Mouse (Mus musculus) spleen, embryonic (tissue): ENCODE data around the gene Med17.

ENCODE experiments used
- CTCF ChIA-PET: fragments of 350-600 bp; sonication (Branson Sonifier 250); formaldehyde crosslinking; loops from one replicate; lab custom pipeline; 2022; lab: Charles Lee

Gene Med17

DNA sequence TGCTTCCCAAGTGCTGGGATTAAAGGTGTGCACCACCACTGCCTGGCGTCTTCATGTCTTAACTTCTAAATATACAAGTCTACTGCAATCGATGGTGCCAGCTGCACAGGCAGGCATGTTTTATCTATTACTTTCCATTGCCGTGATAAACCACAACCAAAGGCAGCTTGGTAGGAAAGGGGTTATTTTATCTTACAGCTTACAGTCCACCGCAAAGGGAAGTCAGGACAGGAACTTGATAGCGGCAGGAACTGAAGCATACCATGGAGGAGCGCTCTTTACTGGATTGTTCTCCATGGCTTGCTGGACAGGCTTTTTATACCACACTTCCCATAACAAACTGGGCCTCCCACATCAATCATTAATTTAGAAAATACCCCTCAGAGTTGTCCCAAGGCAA, 9.5 kb upstream of the Med17 start:
- CTCF ChIA-PET: no interaction called here

DNA sequence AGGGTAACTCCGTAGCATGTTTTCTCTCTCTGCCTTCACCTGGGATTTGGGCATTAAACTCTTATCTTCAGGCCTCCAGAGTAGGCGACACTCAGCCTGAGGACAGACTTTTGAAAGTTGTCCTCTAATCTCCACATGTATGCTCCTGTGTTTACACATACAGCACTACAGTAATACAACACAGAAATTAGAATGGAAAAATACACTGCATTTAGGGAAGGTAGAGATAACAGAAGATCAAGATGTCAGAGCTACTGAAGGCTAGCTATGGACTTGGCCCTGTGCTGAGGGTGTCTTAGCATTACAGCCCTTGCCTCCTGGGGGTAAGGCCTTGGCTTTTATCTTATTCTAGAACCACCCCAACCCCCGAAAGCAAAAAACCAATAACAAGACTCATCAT, 8.7 kb upstream of the Med17 start:
- CTCF ChIA-PET: no interaction called here

DNA sequence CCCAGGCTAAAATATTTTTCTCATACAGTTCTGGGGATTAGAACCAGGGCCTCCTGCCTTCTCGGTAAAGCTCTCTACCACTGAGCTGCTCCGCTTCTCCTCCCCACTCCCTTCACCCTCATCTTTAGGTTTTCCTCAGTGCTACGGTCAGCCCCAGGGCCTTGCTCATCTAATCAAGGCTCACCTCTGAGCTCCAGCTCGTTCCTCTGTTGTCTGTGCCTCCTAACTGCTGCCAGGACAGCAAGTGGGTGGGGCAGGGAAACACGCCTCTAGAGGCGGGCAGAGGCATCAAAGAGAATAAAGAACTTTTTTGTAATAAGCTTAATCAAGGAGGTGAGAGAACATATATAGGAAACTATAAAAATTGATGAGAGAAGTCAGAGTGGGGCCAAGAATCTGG, 8.1 kb upstream of the Med17 start:
- CTCF ChIA-PET: no interaction called here

DNA sequence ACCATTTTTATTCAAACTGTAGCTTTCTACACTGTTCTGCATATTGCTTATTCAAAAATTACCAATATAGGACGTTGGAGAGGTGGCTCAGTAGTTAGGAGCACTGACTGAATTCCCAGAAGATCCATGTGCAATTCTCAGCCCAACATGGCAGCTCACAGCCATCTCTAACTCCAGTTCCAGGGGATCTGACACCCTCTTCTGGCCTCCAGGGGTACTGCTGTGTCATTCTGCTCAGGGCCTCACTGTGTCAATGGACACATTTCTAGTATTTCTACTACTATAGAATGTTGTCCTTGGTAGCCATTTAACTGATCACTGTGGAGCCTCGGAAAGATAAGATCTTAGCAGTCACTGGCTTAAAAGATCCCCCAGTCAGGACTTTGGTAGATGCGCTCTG, 5.7 kb upstream of the Med17 start:
- CTCF ChIA-PET: no interaction called here

DNA sequence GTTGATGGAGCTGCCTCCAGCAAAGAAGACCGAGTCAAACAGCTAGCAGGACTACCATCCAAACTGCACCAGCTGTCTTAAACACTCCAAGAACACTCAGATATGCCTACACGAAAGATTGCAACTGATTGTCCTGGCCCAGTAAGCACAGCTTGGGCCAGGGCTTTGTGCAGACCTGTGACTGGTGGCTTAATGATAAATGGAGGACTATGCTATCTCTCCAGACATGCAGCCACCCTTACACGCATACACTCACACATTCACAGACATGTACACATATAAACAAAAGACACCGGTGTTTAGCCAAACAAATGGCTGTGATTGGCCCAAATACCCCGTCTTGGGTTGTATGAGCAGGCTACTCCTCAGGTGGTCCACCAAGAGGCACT, 754 bp upstream of the Med17 start:
- CTCF ChIA-PET: no interaction called here

DNA sequence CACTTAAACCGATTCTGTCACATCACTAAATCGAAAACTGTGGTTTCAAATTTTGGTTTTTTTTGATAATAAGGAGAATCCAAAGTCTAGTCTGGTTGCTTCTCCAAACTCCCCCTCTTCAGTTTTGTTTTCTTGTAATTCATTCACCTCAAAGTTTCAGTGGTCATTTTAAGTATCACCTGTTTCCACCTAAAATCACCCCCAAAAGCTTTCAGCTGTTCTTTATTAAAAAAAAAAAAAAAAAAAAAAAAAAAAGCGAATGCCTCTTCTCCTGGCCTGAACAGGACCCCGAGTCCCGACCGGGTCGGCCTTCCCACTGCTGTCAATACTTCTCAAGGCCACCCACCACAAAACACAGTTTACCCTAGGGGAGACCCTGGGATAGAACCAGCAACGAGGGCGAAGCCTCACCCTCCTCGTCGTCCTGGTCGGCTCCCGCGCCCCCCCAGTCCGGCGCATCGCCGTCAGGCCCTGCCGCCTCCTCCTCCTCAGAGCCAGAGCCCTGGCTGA, 537 bp downstream of the Med17 start:
- CTCF ChIA-PET: interaction anchor here (0.6 to 0.7 kb wide), 2 partner anchors 28 to 368 kb away, joined by 4 read pairs; partner anchors contain the start of gene 4931406C07Rik

DNA sequence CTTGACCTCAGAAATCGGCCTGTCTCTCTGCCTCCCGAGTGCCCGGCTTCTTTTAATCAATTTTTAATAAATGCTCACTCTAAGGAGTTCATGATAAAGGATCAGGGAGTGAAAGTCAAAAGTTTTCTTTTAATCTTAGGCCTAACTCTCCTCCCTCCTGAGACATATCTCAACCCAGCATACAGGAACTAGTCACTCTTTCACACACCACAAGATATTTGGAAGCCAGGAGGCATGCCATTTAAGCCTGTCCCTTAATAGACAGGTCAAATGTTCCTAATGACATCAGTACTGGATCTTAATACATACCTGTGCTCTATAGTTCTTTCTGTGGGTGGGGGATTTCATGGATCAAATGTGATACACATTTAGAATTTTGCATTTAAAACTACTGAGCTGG, 1.4 kb downstream of the Med17 start:
- CTCF ChIA-PET: no interaction called here

DNA sequence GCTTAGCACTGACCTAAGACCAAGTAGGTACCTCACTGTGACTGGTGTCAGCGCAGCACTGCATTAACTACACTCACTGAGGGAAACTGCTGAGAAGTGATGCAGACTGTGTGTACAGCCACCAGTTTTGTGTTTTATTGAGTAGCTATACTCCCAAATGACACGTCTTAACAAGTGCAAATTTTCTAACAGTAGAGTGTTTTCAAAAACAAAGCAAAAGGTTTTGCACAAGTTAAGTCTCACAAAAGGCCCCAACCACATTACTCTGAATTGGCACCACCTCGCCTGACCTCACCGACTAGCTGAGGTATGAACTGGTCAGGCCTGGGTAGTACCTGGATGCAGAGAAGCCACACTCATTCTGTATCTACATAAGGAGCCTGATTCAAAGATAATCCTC, 2.9 kb downstream of the Med17 start:
- CTCF ChIA-PET: no interaction called here

DNA sequence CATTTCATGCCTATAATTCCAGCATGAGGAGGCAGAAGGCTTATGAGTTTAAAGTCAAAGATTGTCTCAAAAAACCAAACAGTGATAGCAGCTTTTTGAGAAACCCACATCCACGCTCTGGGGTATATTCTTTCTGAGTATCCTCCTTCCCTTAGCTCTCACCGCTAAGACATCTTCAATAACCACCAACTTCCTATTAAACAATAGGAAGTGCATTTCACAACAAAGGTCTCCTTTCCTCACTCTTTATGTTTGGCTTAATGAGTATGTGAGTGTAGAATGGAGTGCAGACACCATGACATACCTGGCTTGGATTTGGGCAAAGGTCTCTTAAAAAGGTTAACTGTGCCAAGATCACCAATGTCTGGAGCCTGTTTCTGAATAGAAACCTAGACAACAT, 5.8 kb downstream of the Med17 start:
- CTCF ChIA-PET: no interaction called here

DNA sequence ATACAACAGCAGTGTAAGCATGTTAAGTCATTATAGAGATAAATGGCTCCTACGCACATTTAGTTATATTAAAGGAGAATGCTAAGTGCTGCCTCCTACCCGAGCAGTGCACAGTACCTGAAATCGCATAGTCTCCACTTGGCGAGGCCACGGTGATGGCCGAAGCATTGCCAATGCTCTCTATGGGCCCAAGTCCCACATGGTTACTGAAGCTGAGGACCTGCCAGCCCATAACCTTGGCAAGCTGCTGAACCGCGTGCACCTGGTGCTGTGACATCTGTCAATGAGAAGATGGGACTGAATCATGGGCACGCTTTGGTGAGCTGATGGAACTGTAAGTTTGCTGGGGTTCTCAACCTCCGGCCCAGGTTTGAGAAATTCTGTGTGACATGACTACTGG, 16.2 kb downstream of the Med17 start:
- CTCF ChIA-PET: no interaction called here

DNA sequence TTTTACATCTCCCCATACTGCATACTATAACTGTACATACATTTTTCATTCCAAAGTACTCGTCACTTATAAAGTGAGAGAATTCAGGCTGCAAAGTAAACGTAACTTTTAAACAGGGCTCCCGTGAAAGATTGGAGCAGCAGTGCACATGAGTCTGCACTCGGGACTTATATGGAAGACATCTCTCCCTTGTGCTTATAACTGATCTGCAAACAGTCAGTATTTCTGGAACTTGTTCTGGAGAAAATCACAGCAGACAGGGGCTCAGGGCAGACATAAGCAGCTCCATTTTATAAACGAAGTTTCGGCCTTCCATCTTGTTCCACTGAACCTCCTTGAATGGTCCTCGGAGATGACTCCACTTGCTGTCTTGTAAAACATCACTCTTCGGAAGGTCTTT, 17.8 kb downstream of the Med17 start:
- CTCF ChIA-PET: no interaction called here

DNA sequence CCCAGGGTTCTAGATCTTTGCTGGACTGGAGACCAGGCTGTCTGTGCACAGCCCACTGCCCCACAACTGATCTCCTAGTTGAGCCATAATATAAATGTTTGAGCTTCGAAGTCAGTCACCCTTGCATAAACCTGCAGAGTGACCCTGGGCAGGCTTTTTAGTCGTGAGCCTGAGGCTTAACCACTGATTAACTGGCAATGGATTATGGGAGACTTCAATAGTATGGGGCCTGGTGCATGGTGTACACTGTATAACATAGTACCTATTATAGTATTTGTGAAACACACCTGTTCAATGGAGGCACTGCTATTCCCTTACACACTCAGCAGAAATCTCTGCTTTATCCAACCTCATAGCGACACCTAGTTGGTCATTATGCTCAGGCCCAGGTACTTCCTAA, 23.5 kb downstream of the Med17 start:
- CTCF ChIA-PET: no interaction called here

DNA sequence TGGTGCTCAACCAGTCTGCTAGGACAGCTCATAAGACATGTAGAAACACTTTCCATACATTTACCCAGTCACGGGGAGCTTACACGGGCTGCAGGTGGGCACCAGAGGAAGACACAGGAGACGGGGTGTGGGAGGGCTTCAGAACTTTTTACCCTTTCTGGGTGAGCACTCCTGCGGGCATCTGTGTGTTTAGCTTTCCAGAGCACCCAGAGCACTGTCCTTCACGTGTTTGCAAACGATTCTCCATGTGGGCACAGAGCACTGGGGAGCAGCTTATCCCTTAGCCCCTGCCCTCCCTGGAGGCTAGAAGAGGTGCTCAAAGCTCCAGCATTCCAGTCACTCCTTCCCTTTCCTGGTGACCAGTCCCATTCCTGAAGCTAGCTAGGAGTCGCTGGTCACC, 25.2 kb downstream of the Med17 start:
- CTCF ChIA-PET: no interaction called here

DNA sequence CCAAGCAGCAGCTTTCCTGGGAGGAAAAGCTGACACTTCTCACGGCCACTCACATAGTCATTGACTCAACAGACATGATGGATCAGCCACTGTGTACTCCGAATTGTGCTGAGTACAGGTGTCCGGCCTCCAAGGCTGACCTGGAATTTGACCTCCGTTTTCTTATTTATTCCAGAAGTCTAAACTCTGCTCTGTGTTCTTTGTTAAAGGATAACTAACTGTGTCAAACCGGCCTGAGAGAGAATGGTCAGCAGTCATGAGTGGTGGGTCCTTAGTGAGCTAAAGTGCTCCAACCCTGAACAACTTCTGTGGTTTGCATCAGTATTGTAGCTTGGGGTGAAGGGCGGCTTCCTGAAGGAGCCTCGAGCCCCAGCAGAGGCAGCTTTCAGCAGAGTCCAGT, 27.5 kb downstream of the Med17 start:
- CTCF ChIA-PET: no interaction called here

DNA sequence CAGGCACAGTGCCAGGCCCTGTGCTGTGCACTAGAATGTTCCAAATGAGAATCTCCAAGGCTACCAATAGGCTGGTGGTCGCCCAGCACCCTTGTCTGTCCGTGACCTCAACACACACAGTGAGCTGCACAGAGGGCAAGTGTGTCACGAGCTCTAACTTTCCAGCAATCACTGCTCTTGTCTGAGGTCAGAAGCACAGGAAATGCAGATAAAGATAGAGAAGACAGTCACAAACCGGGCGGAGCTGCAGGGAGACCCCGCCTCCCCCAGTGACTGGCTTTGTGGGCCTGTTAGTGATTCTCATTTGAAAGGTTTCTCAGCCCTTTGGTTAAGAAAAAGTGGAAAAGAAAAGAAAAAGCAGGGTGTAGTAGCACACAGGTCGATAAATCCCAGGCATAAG, 29.4 kb downstream of the Med17 start:
- CTCF ChIA-PET: no interaction called here

DNA sequence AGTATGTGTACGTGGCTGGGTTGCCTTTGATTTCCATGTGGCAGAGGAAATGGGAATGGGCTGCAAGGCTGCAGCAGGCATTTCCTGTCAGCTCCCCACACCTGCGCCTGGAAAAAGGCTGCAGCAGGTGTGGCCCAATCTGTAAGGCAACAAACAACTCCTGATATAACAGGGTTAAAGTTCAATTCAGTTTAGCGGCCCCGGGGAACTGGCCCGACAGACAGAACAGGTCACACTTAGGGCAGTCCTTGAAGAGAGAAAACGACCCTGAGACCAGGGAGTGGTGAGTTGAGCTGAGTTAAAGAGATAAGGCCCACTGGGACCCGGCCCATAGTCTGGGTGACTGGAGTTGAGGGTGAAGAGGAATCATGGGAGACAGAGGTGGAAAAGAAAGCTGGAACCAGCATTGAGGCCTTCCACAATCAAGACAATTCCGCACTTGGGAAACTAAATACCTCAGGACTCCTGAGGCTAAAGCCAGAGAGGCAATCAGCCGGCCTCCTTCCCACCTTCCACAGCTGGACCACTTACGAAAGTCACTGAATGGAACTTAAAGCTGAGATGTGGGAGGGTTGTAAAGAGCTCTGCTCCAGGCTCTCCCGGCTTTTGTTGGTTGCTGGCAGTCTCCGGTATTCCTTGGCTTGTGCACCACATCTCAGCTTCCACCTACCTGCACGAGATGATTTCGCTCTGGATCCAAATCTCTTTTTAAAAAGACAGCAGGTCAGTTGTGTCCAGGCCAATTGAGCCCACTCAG, 34.2 kb downstream of the Med17 start:
- CTCF ChIA-PET: no interaction called here

DNA sequence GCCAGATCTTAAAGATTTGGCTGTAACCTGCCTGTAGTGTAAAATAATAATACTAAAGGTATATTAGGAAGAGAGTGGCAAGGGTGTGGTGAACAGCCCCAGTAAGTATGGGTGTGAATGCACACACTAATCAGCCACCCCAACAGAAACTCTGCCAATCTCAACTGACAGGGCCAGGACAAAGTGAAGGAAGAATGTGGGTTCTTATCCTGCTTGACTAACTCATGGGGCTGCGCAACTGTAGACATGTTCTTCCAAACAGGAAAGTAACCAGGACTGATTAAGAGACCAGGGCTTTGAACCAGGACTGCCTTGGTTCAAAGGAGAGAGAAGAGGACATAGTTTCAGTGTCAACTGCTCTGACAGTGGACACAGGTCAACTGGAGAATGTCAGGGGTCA, 37.6 kb downstream of the Med17 start:
- CTCF ChIA-PET: no interaction called here

DNA sequence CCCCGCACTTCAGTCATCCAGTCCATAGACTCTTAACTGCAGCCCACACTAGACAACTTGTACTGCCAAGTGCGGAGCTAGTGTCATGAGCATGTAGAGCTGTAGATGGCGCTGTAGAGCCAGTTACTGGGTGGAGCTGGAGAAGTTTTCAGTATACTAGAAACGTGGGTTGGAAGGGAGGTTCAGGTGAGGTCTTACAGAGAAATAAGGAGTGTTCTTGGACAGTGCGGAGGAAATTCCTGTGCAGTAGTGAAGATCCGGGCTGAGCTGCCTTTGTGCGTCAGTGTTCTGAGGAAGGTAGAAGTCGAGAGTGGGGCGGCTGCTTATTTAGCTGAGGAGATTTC, 38.2 kb downstream of the Med17 start:
- CTCF ChIA-PET: no interaction called here

DNA sequence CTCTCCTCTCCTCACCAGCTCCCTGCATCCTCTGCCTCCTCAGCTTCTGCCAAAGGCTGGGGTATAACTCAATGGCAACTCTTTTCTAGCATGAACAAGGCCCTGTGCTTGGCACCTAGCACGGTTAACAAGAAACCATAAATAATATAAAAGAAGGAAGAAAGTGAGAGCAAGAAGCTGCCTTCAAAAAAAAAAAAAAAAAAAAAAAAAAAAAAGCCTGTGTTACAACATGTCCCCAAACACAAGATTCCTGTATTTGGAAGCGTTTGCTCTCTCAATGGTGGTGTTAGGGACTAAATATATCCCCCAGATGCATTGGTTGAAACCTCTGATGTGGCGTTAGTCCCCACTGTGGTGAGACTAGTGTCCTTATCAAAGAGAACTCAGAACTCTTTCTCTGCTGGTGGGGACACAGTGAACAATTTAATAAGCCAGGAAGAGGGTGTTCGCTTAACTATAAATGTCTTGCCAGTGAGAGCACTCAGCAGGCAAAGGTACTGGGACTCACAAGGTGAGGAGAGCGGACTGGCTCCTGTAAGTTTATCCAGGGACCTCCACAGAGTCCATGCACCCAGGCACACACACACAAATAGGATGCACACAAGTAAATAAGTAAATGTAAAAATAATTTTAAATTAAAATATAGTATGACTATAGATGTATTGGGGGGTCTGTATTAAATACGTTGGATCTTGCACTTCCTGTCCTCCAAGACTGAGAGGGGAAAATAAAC, 38.7 kb downstream of the Med17 start:
- CTCF ChIA-PET: interaction anchor here (0.6 kb wide), 1 partner anchor 264 kb away, joined by 4 read pairs; no protein-coding TSS in a partner anchor

DNA sequence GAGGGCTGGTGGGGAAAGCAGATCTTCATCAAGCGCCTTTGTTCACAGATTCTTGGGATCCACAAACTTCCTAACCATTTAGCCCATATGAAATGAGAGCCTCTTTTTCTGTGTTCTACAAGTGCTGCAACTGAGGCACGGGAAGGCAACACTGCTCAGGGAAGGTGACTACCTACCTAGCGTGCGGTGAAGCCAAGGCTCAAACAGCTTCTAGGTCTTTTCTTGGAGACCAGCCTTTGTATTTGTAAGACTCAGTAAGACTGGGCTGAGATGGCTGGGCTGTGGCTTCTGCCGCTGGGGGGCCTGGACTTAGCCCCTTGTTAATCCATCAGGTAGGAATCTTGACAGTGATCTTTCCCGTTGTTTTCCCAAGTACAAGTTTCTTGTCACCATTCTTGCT, 39.7 kb downstream of the Med17 start:
- CTCF ChIA-PET: no interaction called here

DNA sequence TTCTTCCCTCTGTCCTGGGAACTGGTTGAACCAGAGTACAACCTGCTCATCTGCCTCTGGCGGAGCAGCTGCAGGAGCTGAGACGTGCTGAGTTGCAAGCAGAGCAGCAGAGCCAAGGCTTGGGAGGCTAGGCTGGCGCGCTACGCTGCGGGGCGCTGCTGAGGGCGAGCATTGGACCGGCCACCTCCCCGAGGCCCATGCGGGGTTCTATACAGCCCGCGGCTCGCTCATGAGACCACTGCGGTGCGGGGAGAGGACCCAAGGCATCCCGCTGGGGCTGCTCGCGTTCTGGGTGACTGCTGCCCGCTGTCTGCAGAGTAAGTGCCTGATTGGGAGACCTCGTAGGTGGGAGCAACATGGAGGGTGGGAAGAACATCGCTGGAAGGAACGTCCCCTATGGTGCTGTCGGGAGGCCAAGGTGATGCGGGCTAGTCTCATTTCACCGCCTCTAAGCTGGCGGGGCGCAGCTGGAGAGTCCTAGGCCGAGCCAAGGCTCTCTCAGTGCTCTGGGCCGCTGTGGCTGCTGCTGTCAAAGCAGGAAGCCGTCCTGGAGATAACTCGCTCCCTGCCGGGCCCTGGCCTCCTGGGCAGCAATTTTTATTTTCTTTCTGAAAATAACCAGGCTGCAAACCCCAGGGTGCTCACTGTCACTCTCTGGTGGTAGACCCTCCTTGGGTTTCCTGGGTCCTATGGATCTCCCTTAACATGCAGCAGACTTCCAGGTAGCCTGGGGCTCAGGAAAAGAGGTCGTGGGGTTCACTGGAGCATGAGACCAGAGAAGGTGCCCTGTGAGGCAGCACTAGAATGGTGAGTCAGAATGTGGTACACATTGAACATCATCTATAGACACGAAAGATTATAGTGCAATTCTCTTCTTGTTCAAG, 40.4 kb downstream of the Med17 start, which contains the start of gene Vstm5:
Gene Vstm5, plus strand, starts transcription at position 4 of the 884 bp plus-strand sequence.
- CTCF ChIA-PET: no interaction called here

DNA sequence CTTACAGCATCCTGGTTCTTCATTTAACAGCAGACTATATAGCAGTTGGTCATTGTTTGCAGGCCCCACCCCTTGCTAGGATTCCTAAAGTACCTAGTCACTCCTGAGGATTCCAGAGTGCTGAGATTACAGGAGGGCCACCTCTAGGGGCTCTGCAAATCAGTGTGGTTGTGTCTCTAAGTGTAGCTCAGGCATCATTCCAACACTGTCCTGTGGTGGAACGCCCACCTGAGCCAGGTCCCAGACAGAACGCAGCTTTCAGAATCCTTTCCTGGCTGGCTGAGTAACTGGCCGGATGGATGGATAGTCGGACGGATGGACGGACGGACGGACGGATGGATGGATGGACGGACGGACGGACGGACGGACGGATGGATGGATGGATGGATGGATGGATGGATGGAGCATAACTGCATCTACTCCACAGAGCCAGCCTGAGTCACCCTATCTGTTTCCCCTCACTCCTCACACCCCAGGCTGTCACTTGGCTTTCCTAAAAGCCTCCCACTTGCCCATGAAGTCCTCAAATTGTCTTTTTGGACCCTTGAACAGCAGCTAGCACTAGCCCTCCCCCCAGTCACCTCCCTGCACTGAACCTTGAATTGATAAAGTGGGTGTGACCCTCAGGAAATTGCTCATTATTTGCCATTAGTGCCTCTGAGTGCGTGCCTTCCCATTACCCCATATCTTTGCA, 41.3 kb downstream of the Med17 start:
- CTCF ChIA-PET: no interaction called here
